Mouse (Mus musculus) lung, adult 2 months (tissue): Measurements from ENCODE around the gene Acer1.

Experiments
- CTCF ChIP-seq: fragments of 200-500 bp; IDR thresholded peaks from 2 replicates; pipeline ENCODE4 v1.5.1; 2011; ENCODE audit warnings: mild to moderate bottlenecking, low read length, control low read depth; ENCODE audit not compliant: insufficient read depth
- POLR2A ChIP-seq: fragments of 200-500 bp; IDR thresholded peaks from 2 replicates; pipeline ENCODE4 v1.6.1; 2011; ENCODE audit warnings: low read depth, mild to moderate bottlenecking, control low read depth, low read length, borderline replicate concordance; ENCODE audit errors: extremely low read depth

DNA sequence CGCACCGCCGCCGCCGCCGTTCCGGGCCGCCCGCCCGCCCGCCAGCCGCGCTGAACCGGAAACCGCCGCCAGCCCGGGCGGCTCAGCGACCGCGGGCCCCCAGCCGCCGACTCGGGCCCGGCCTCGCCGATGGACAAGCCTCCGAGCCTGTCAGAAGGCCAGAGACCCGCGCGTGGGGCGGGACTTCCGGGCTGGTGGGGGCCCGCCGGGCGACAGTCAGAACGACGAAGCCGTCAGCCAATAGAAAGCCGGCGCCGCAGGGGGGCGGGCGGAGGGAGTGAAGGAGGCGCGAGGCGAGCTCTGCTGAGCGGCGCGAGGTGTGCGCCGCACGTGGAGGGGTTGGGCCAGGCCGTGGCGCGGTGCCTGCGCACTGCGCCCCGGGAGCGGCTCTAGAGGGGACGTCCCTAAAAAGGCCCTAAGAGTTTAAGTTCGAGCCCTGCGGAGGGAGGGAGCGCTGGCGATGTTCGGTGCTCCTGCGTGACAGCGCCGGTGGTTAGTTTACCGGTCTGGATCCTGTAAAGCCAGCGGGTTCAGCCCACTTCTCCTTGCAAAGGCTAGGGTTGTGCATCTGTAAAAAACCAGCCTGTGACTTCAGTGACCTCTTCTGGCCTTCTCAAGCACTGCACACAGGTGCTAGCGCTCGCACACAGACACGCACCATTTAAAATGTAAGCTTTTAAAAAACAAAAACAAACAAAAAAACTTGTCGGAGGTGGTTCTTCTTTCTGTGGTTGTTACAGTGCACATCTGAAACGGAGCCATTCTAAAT lies 46.4 kb downstream of the Acer1 start, which contains the start of gene Mllt1:
- TF ChIP-seq CTCF (peak; percentile 74), POLR2A (no peak)
